Mouse (Mus musculus): ENCODE data around the gene Alox5. TPM values are rescaled to one million over a fixed set of nuclear protein-coding genes. Genes with fewer than 3 reads are reported as not detected.

Gene Alox5
- total RNA-seq, 1 experiment from 2014 or later: 110 TPM

Other genes starting within 250 kb of the Alox5 start
- gene Zfand4, start 197.0 kb downstream of the Alox5 start, total RNA-seq (2017): 33.5 and 41.4 TPM in 2 replicates
- gene March8, start 123.2 kb downstream of the Alox5 start, total RNA-seq (2017): 6.8 and 18.2 TPM in 2 replicates
- gene Olfr211, start 27.9 kb upstream of the Alox5 start, total RNA-seq (2017): not detected in 2 replicates
- gene Olfr212, start 45.3 kb upstream of the Alox5 start, total RNA-seq (2017): not detected in 2 replicates
- gene Olfr213, start 77.3 kb upstream of the Alox5 start, total RNA-seq (2017): not detected in 2 replicates
- gene Gm5580, start 90.0 kb upstream of the Alox5 start, total RNA-seq (2017): not detected in 2 replicates
- gene Olfr214, start 93.1 kb upstream of the Alox5 start, total RNA-seq (2017): not detected in 2 replicates
- gene Olfr215, start 123.0 kb upstream of the Alox5 start, total RNA-seq (2017): not detected in 2 replicates
- 11.6 and 12.8 TPM in 2 replicates for gene Zfp422, start 167.8 kb upstream of the Alox5 start, total RNA-seq (2017)
- not detected in 2 replicates for gene Depp1, start 189.4 kb upstream of the Alox5 start, total RNA-seq (2017)
- gene Rassf4, start 212.8 kb upstream of the Alox5 start, total RNA-seq (2017): 32.2 and 39.9 TPM in 2 replicates

Measured in neutrophil, adult 5-6 weeks (primary cell).